Comparison of ENCODE assay signal across 12 mouse cellular contexts in genomic region chrX:100356974-100357373, GRCm38 (mm10).
"Had no signal": no experiment of that assay in that cellular context is flagged by ENCODE, and none has a peak within 500 bp of the region (broad histone marks: within the 10 kb centered on the region; RNA-seq: fewer than 3 reads in every experiment).

No protein-coding gene starts in this region.

- DNase-seq: kidney, adult 2 months; kidney, postnatal 25 days; layer of hippocampus, adult 9-11 months; liver, embryonic 13.5 days; lung, adult 2 months; lung, postnatal 14 days; lung, postnatal 4 days; midbrain, embryonic 14.5 days; retina, postnatal 1 day; right cerebral cortex, postnatal 25 days; thymus, adult 18-20 months; thymus, postnatal 36 days had no signal
